Mouse (Mus musculus) midbrain, postnatal 0 days (tissue): Measurements from ENCODE around the gene Bnc1. TPM values are rescaled to one million over a fixed set of nuclear protein-coding genes. Genes with fewer than 3 reads are reported as not detected.
A peak's percentile ranks its signal among the peaks of the same experiment; 100 is the strongest.

Experiments used
- ATAC-seq: fragments of 200-750 bp; cut with Nextera tagmentation; 2 replicates; pipeline ENCODE4 v1.8.0; 2017; ENCODE audit warnings: moderate number of reproducible peaks, mild to moderate bottlenecking, moderate TSS enrichment, moderate library complexity; ENCODE audit not compliant: low FRiP score
- DNase-seq: peaks from one replicate; pipeline ENCODE4 v3.0.0-alpha.2; 2015; ENCODE audit warnings: low spot score
- H3K27ac ChIP-seq: fragments of 300-500 bp; sonication (generic); 2 replicates; pipeline ENCODE4 v1.5.1; 2014; ENCODE audit warnings: low read depth, mild to moderate bottlenecking, low read length, mixed read lengths
- H3K27me3 ChIP-seq: fragments of 300-500 bp; sonication (generic); 2 replicates; pipeline ENCODE4 v1.6.1; 2014; ENCODE audit warnings: low read length, control low read depth, mixed read lengths; ENCODE audit not compliant: insufficient read depth
- H3K36me3 ChIP-seq: fragments of 300-500 bp; sonication (generic); 2 replicates; pipeline ENCODE4 v1.6.1; 2014; ENCODE audit warnings: low read length, control low read depth, mixed read lengths; ENCODE audit not compliant: insufficient read depth
- H3K4me1 ChIP-seq: fragments of 300-500 bp; sonication (generic); 2 replicates; pipeline ENCODE4 v1.6.1; 2014; ENCODE audit warnings: mild to moderate bottlenecking, control low read depth, antibody characterized with exemption, low read length, mixed read lengths; ENCODE audit not compliant: insufficient read depth
- H3K4me2 ChIP-seq: fragments of 300-500 bp; sonication (generic); 2 replicates; pipeline ENCODE4 v1.6.1; 2014; ENCODE audit warnings: low read depth, mild to moderate bottlenecking, low read length, mixed read lengths; ENCODE audit not compliant: poor library complexity, severe bottlenecking
- H3K4me3 ChIP-seq: fragments of 300-500 bp; sonication (generic); 2 replicates; pipeline ENCODE4 v1.5.1; 2014; ENCODE audit warnings: low read depth, mild to moderate bottlenecking, low read length, moderate library complexity
- H3K9ac ChIP-seq: fragments of 300-500 bp; sonication (generic); replicated peaks from 2 replicates; pipeline ENCODE4 v1.6.1; 2014; ENCODE audit warnings: mild to moderate bottlenecking, low read length, moderate library complexity, mixed read lengths; ENCODE audit not compliant: poor library complexity, severe bottlenecking
- H3K9me3 ChIP-seq: fragments of 300-500 bp; sonication (generic); 2 replicates; pipeline ENCODE4 v1.6.1; 2016; ENCODE audit warnings: low read length, control low read depth
- CTCF ChIP-seq: IDR thresholded peaks from 2 replicates; pipeline ENCODE4 v1.5.1; 2016; ENCODE audit warnings: antibody characterized with exemption, mild to moderate bottlenecking
- WGBS: fragments of 180-500 bp; shearing (Covaris S2); extraction: QIAGEN DNeasy Blood & Tissue Kit; methylation state at CpG from one replicate; pipeline ENCODE4 v1.1.7; 2014; 5-methylcytosine and 5-hydroxymethylcytosine counted together
- polyA plus RNA-seq: library from polyadenylated mRNA; unstranded; fragments of >200 nt; fragmentation: Nextera tagmentation; extraction: Ambion mirVana; gene quantifications from 2 replicates; pipeline ENCODE4 v1.2.1, GENCODE M21; 2015
- total RNA-seq: library from RNA; depleted of rRNA; stranded (reverse); fragments of >200 nt; gene quantifications from 2 replicates; pipeline ENCODE4 v1.2.3, GENCODE M21; 2014

The Bnc1 gene
- total and polyA plus RNA-seq, 2 experiments from 2014 or later: 0.02 to 0.22 TPM

GRCm38 (mm10) chr7:82018031-82018430 is 25.9 kb upstream of the Bnc1 start:
- Histone ChIP-seq H3K4me3 (no peak overlapping the region), H3K27ac (no peak overlapping the region), H3K9me3 (no peaks in the 10 kb centered on the region), H3K36me3 (no peaks in the 10 kb centered on the region), H3K27me3 (no peaks in the 10 kb centered on the region), H3K4me1 (no peaks in the 10 kb centered on the region), H3K4me2 (no peak overlapping the region), H3K9ac (no peak overlapping the region)
- ATAC-seq (no peak), DNase-seq (no peak)
- WGBS: 96% methylated on average over 2 of the region's 2 CpGs
- TF ChIP-seq CTCF: no peak

- Histone ChIP-seq H3K9me3 (no peaks in the 10 kb centered on the region), H3K4me1 (no peaks in the 10 kb centered on the region), H3K9ac (no peak overlapping the region), H3K4me3 (peak overlapping the region; percentile 3; the same call in 1 of the 2 replicates), H3K27me3 (no peaks in the 10 kb centered on the region), H3K4me2 (peak overlapping the region; percentile 36), H3K27ac (no peak overlapping the region), H3K36me3 (no peaks in the 10 kb centered on the region)
- no peak for TF ChIP-seq CTCF
- no peak for ATAC-seq
- 7% methylated on average over 25 of the region's 25 CpGs for WGBS
- DNase-seq: no peak
Measured at GRCm38 (mm10) chr7:82016751-82017710, 24.9 kb upstream of the Bnc1 start.

GRCm38 (mm10) chr7:82012472-82012871 is 20.4 kb upstream of the Bnc1 start:
- no peak for ATAC-seq

DNA sequence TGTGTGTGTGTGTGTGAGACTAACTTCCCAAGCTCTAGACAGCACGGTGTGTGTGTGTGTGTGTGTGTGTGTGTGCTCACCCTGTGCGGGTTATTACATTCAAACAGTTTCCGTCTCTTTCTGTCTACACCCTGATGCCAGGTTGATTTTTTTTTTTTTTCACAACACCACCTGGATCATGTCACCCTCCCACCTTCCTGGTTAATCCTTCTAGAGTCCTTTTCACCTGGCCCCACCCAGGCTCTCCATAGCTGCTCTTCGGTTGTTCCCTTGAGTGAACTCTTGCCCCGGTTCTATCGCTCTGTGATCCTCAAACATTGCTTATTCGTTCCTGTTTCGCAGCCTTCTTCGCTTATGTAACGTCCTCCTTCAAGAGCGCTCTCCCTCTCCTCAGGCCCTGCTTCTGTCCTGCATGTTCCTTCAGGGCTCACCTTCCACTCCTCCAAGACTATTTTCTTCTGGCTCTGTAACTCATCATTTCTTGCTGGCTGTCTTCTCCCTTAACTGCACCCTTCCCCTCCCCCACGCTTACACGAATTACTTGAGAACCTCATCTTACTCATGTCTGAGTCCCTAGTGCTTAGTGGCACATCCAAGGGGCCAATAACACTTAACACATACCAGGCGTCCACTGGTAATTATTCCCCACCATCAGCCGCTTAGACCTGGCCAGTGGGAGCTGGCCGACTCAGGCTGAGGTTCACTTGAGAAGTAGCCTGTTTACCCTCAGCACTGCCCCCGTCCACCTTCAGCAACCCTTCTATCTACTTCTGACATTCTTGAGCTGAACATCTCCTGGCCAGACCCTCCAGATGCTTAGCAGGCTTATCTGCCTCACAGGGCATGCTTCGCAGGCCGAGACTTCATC is 19.7 kb upstream of the Bnc1 start:
- Histone ChIP-seq H3K4me3 (no peak overlapping the region), H3K9ac (no peak overlapping the region), H3K27me3 (no peaks in the 10 kb centered on the region), H3K4me1 (no peaks in the 10 kb centered on the region), H3K4me2 (no peak overlapping the region), H3K36me3 (no peaks in the 10 kb centered on the region), H3K27ac (no peak overlapping the region), H3K9me3 (no peaks in the 10 kb centered on the region)
- ATAC-seq (no peak), DNase-seq (no peak)
- no peak for TF ChIP-seq CTCF
- WGBS: 80% methylated on average over 19 of the region's 19 CpGs

More at GRCm38 (mm10) chr7:82012472-82012871, 20.4 kb upstream of the Bnc1 start:
- Histone ChIP-seq H3K9ac (no peak overlapping the region), H3K36me3 (no peaks in the 10 kb centered on the region), H3K9me3 (no peaks in the 10 kb centered on the region), H3K4me1 (no peaks in the 10 kb centered on the region), H3K4me3 (no peak overlapping the region), H3K4me2 (no peak overlapping the region), H3K27ac (no peak overlapping the region), H3K27me3 (no peaks in the 10 kb centered on the region)
- WGBS: 26% methylated on average over 13 of the region's 13 CpGs
- no peak for DNase-seq
- no peak for TF ChIP-seq CTCF

DNA sequence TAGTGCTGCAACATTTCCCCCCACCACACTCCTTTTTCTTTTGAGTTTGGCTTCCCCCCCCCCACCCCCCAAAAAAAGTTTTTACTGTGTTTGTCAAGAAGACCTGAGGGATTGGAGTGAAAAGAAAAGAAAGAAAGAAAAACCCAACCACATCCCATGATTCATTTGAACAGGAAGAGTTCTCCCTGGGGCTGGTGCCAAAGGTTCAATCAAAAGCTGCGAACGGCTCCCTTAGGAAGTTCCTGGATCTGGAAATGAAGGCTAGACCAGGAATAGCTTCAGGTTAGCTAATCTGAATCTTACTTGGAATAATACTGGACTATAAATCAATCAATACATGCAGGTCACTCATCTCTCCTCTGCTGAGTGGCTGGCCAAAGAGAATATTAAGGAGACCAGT is 15.1 kb upstream of the Bnc1 start:
- Histone ChIP-seq H3K4me2 (no peak overlapping the region), H3K4me1 (no peaks in the 10 kb centered on the region), H3K9ac (no peak overlapping the region), H3K36me3 (no peaks in the 10 kb centered on the region), H3K27ac (no peak overlapping the region), H3K4me3 (no peak overlapping the region), H3K27me3 (no peaks in the 10 kb centered on the region), H3K9me3 (no peaks in the 10 kb centered on the region)
- DNase-seq: no peak
- TF ChIP-seq CTCF: no peak
- 81% methylated on average over 2 of the region's 2 CpGs for WGBS
- no peak for ATAC-seq
